Mouse (Mus musculus): Measurements from ENCODE around the gene Fastkd1. TPM values are rescaled to one million over a fixed set of nuclear protein-coding genes. Genes with fewer than 3 reads are reported as not detected.
"Not testable (repeated sequence)": the region's sequence is repeated elsewhere in the genome, so short reads cannot be mapped to it uniquely, and the experiment has no call there.

Gene Fastkd1
- total RNA-seq, 2 experiments from 2014 or later = 29.1 to 29.7 TPM

DNA sequence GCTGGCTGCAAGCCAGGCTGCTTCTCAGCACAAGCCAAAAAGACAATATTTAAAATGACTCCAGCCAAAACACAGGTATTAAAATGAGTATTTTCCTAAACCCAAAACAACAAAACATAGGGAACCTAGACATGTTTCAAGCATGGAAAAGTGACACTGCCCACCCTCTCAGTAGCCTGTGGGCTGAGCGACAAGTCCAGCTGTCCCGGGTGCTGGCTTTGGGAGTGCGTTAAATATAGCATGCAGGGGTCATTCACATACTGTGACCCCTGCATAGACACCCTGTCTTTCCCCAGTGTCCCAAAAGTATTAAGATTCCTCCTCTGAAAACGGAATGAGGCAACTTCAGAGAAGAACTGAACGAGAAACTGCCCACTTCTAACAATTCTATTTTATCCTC lies 39.6 kb downstream of the Fastkd1 start:
- DNase-seq = no peak

DNA sequence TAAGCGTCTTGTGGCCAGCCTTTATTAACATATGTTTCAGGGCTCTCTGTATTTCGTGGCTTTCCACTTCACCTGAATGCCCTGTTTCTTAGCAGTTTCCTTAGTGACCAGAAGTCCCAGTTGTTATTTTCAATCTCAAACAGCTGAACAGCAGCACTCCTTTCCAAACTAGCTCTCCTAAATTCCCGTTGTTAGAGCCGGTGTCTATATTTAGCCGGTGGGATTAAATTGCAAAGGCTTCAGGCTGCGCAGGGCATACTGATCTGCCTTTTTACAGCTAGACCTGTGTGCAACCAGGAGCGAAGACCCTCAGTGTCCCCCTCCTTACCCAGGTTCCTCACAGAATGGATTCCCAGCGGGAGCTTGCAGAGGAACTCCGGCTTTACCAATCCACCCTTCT lies 43.5 kb downstream of the Fastkd1 start, which contains the start of gene Klhl41:
Gene Klhl41 (plus strand): TSS at position 268 of the 400 bp plus-strand sequence.
- peak in 1 of 2 experiments; percentile 46 for DNase-seq

DNA sequence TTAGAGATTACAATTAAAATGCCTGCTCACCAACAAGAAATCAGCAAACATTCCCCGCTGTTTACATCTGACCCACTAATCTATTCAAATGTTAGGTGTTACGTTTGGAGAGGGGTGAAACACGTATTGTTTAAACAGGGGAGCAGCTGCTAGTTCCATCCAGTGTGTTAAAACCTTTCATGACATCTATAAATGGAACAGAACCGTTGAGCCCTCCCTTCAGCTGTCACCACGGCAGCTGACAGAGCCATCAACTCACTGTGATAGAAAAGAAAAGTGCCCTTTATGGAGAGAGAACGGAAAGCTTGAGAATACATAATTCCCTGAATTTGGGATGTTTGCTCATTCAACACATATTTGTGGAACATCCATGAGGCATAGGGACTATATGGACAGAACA lies 44.9 kb downstream of the Fastkd1 start:
- peak; percentile 13 to 25 for DNase-seq

DNA sequence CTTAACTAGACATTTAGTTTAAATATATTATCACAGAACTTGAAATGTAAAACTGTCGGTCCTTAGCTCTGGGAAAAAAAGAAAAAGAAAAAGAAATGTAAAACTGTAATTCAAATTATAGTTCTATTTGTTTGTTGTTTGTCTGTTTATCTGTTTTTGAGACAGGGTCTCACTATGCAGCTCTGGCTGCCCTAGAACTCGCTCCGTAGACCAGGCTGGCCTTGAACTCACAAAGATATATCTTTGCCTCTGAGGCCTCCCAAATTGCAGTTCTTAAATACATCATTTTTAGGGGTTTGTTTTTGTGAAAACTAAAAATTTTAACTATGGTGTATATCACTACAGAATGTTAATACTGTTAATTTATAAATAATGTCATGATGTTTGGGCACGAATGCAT lies 45.7 kb downstream of the Fastkd1 start:
- no peak for DNase-seq

DNA sequence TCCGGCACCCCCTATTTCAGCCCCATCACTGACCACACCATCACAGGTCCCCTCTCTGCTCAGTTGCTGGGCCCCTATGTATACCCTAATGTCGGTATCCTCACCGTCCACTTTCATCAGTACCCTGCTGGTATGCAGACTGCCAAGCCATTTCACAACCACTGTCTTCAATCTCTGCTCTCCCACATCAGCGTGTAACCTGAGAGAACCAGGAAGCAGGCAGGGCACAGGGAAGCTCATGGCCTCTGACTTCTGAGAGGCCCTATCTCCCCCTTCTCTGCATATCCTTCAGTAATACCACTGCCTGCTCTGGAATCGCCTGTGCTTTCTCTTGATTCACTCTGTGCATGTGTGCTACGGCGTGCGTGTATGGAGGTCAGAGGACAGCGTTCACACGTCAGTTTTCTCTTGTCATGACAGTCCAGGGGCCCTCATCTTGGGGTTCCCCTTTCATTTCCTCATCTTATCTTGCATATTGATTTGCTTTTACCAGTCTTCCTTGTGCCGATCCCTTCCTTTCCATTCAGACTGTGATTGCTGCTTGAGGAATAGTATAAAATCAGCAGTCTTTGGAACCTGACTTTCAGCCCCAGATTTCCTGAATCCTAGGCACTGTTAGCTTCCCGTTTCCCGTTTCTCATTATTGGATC lies 49.4 kb downstream of the Fastkd1 start:
- no peak for DNase-seq

DNA sequence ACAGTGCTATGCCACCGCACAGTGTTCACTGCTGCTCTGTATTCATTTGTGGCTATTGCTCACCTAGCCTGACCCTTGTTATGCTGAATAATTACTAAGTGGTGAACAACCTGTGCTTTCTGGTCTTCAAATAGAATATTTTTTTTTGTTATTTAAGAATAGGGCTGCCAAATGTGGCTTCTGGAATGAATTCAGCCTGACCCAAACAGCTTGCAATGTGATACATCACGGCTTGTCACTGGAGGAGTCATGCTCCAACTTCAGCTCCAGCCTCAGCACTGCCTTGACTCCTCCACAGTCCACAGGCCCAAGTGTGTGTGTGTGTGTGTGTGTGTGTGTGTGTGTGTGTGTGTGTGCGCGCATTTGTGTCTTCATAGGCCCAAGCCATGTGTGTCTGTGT lies 54.0 kb downstream of the Fastkd1 start:
- no peak for DNase-seq

DNA sequence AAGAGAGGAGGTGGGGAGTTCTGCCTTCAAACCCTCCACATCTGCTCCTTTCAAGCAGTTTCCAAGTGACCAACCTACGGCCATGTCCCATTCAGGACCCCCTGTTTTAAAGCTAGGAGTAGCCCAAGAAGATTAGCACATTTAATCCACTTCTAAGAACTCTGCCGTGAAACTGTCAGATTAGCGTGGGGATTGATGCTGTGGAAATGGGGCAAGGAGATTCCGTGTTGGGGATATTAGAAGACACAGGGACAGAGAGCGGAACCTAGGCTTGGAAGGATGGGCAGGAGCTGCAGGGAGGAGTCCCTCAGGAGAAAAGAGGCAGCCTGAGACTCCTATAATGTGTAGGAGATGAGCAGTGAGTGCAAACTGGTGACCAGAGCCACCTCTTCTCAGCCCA lies 63.6 kb downstream of the Fastkd1 start:
- no peak for DNase-seq

DNA sequence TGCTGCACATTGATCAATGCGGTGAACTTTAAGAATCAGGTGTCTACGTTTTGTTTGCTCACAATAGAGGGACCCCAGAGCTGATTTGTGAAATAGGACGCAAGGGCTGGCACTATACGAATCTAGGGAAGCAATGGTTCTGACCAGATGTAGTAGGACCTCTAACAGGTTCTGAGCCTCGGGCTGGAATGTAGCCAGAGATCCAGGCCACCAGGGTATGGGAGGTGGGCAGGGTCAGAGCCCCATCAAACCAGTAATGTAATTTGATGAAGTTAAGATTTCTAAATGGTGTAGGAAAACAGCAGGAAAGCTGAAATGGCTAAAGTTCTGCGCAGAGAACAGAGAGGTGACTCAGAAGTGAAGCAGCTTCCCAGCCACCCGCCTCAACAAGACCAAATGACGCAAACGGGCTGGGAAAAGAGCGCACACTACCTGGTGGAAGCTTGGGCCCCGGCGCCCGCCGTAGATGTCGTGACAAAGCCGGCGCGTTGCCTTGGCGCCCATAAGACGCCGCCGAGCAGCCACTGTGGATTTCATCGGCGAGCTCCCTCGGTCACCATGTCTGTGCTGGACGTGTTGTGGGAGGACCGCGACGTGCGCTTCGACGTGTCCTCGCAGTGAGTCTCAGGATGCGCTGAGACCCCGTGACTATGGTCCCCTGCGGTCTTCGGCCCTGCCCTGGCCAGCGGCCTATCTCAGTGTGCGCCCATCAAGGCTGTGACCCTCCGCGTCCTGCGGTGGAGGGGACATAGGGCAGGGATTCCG lies 66.4 kb downstream of the Fastkd1 start, which contains the start of gene Bbs5:
Gene Bbs5 (plus strand): TSS at position 446 of the 765 bp plus-strand sequence.
- DNase-seq = peak; percentile 92 to 93

DNA sequence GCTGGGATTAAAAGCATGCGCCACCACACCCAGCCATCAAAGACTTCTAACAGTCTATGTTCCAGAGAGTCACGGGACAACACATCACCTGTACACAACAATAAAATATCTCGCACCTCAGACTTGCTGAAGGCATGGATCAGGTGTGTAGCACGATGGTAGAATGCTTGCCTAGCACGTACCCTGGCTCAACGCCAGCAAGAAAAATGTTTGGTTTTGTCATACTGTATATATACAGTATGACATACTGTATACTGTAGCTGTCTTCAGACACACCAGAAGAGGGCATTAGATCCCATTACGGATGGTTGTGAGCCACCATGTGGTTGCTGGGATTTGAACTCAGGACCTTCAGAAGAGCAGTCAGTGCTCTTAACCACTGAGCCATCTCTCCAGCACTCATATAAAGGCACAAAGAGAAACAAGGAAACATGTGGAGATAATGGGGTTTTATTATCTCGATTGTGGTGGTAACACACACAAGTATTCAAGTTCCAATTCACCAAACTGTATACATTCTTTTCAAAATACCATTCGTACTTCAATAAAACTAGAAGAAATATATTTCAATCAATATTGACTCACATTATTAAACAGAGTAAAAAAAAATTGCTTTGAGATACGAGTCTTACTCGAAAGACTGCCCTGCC lies 68.2 kb downstream of the Fastkd1 start:
- no peak for DNase-seq

DNA sequence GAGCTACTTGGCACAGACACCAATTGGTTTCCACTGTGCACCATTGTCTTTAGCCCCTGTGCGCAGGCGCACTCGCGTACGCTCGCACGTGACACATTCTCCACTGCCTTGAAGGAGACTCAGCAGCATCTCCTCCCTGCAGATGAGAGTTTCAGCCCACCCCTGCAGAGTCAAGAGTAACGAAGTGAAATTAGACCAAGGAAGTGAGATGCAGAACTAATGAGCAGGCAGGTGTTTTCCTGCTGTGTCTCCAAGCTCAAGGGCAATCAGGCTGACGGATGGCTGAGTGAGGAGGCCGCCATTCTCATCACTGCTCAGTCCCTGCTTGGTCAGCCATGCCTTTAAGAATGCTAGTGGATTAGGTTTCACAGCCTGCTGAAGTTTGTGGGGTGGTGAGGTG lies 73.2 kb downstream of the Fastkd1 start:
- no peak for DNase-seq

DNA sequence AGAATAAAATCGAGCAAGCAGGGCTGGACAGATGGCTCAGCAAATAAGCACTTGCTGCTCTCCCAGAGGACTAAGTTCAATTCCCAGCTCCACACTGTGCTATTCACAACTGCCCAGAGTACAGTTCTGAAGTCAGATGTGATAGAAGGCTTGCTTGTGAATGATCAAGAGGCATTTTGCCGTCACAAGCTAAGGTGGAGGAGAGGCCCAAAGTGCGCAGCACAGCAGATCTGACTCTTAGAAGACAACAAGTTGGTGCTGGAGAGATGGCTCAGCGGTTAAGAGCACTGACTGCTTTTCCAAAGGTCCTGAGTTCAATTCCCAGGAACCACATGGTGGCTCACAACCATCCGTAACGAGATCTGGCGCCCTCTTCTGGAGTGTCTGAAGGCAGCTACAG lies 75.3 kb downstream of the Fastkd1 start:
- DNase-seq = not testable (repeated sequence)

Other genes starting within 250 kb of the Fastkd1 start
- 1 to 10 TPM in 1 of 2 experiments, under 1 TPM in 1; 0.72 to 1.4 TPM for gene Lrp2, start 127.5 kb downstream of the Fastkd1 start, total RNA-seq (2021)
- gene Bbs5, start 66.3 kb downstream of the Fastkd1 start, total RNA-seq (2021) = 1 to 10 TPM; 4.3 to 4.4 TPM
- 10 to 100 TPM; 74.2 to 74.4 TPM for gene Klhl41, start 43.4 kb downstream of the Fastkd1 start, total RNA-seq (2021)
- gene Ppig, start 9.0 kb upstream of the Fastkd1 start, total RNA-seq (2021) = 10 to 100 TPM; 33.8 to 40.1 TPM
- gene Ccdc173, start 76.1 kb upstream of the Fastkd1 start, total RNA-seq (2021) = under 1 TPM; 0.42 to 0.51 TPM
- gene Phospho2, start 76.1 kb upstream of the Fastkd1 start, total RNA-seq (2021) = 10 to 100 TPM; 28.6 to 33.1 TPM
- 10 to 100 TPM; 26.0 to 34.4 TPM for gene Klhl23, start 108.4 kb upstream of the Fastkd1 start, total RNA-seq (2021)
- gene Ssb, start 148.0 kb upstream of the Fastkd1 start, total RNA-seq (2021) = 10 to 100 TPM; 58.9 to 66.2 TPM
- 10 to 100 TPM; 21.6 to 22.6 TPM for gene Mettl5, start 172.1 kb upstream of the Fastkd1 start, total RNA-seq (2021)
- gene Ubr3, start 183.7 kb upstream of the Fastkd1 start, total RNA-seq (2021) = 100 to 1,000 TPM; 120 to 124 TPM